Mouse (Mus musculus): ENCODE measurements around the gene Dntt. TPM values are rescaled to one million over a fixed set of nuclear protein-coding genes. Genes with fewer than 3 reads are reported as not detected.

Gene Dntt
- polyA plus RNA-seq (2014; fragmentation: Nextera tagmentation; extraction: Ambion mirVana): 0.16 TPM in 1 of 2 replicates, not detected in the other

DNA sequence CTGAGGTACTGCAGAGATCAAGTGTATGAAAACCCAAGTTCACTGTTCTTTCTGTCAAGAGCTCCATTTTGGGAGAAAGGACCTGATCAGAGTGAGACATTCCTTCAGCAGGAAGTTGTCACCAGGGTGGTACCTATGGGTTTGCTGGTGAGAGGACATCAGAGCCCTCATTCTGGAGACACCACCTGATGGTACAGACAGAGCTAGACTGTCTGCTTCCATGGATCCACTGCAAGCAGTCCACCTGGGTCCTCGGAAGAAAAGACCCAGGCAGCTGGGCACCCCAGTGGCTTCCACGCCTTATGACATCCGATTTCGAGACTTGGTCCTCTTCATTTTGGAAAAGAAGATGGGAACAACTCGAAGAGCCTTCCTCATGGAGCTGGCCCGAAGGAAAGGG is at the start of gene Dntt:
TSS of gene Dntt (plus strand) at position 57 of the 400 bp plus-strand sequence.
- H3K27me3 ChIP-seq (ENCODE audit: control insufficient read depth, insufficient read depth, low read length): no peaks in the 10 kb centered on the region
- no peak for ATAC-seq (ENCODE audit: insufficient number of reproducible peaks, insufficient read depth, low FRiP score, low read depth)
- no peak within 1 kb of the TSS for H3K4me3 ChIP-seq (ENCODE audit: control insufficient read depth in 1 of 2, insufficient read depth in 1 of 2, low read depth in 1 of 2, low read length in 2 of 2)
- peaks cover 0 to 2% of the 10 kb centered on the region in 2 experiments; a peak in 1 of 4 replicates for H3K4me1 ChIP-seq (ENCODE audit: control insufficient read depth in 2 of 2, insufficient read depth in 2 of 2, low read length in 2 of 2)
- H3K9ac ChIP-seq (ENCODE audit: low read length): no peak within 1 kb of the TSS
- no peak within 1 kb of the TSS for H3K4me2 ChIP-seq (ENCODE audit: low read length)
- no peak within 1 kb of the TSS for H3K27ac ChIP-seq (replicated peaks in 1 of 2; ENCODE audit: control insufficient read depth in 1 of 2, insufficient read depth in 1 of 2, low read depth in 2 of 2, low read length in 2 of 2)
- 84% methylated on average over 6 of the region's 6 CpGs for WGBS
- H3K36me3 ChIP-seq (ENCODE audit: control insufficient read depth, insufficient read depth, low read length): no peaks in the 10 kb centered on the region
- no peaks in the 10 kb centered on the region for H3K9me3 ChIP-seq (ENCODE audit: control insufficient read depth, low read length)

DNA sequence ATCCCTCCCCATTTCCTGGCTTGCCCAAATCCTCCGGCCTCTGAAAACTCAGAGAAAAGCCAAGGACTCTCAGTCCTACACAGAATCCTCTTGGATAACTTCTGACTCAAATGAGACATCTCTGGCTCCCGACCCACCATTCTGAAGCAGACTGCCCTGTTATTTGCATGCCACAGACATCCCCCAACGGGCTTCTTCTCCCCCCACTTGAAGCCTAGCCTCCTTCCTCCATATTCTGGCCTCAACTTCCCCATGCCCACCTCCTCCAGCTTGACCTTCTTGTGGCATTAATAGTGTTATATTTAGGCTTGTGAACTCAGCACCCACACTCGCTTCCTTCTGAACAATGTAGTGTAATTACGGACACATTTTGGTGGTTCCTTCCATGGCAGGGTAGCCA is 48.4 kb upstream of the Dntt start:
- H3K36me3 ChIP-seq (ENCODE audit: control insufficient read depth, insufficient read depth, low read length): no peaks in the 10 kb centered on the region
- no peak overlapping the region for H3K4me3 ChIP-seq (ENCODE audit: control insufficient read depth in 1 of 2, insufficient read depth in 1 of 2, low read depth in 1 of 2, low read length in 2 of 2)
- WGBS: 64% methylated on average over 5 of the region's 5 CpGs
- ATAC-seq (ENCODE audit: insufficient number of reproducible peaks, insufficient read depth, low FRiP score, low read depth): no peak
- no peaks in the 10 kb centered on the region for H3K27me3 ChIP-seq (ENCODE audit: control insufficient read depth, insufficient read depth, low read length)
- no peak overlapping the region for H3K4me2 ChIP-seq (ENCODE audit: low read length)
- no peak overlapping the region for H3K27ac ChIP-seq (replicated peaks in 1 of 2; ENCODE audit: control insufficient read depth in 1 of 2, insufficient read depth in 1 of 2, low read depth in 2 of 2, low read length in 2 of 2)
- H3K9me3 ChIP-seq (ENCODE audit: control insufficient read depth, low read length): no peaks in the 10 kb centered on the region
- H3K9ac ChIP-seq (ENCODE audit: low read length): no peak overlapping the region
- H3K4me1 ChIP-seq (ENCODE audit: control insufficient read depth in 2 of 2, insufficient read depth in 2 of 2, low read length in 2 of 2): no peaks in the 10 kb centered on the region

DNA sequence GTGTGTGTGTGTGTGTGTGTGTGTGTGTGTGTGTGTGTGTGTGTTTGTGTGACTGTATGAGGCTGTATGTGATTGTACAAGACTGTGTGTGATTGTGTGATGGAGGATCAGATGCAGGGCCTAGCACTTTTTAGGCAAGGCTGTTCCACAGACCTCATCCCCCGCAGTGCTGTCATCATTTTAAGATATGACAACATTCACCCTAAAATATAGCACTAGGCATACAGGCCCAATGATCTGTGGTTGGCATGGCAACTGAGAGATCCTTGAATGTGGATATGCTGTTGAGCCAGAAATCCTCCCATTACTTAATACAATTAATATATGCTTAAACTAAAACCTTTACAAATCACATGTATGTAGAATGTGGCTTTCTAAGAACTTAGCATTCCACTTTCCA is 44.5 kb upstream of the Dntt start:
- Histone ChIP-seq H3K36me3 (ENCODE audit: control insufficient read depth, insufficient read depth, low read length) (no peaks in the 10 kb centered on the region), H3K9me3 (ENCODE audit: control insufficient read depth, low read length) (no peaks in the 10 kb centered on the region), H3K27ac (replicated peaks in 1 of 2; ENCODE audit: control insufficient read depth in 1 of 2, insufficient read depth in 1 of 2, low read depth in 2 of 2, low read length in 2 of 2) (no peak overlapping the region), H3K4me3 (ENCODE audit: control insufficient read depth in 1 of 2, insufficient read depth in 1 of 2, low read depth in 1 of 2, low read length in 2 of 2) (no peak overlapping the region), H3K9ac (ENCODE audit: low read length) (no peak overlapping the region), H3K4me1 (ENCODE audit: control insufficient read depth in 2 of 2, insufficient read depth in 2 of 2, low read length in 2 of 2) (no peaks in the 10 kb centered on the region), H3K4me2 (ENCODE audit: low read length) (no peak overlapping the region), H3K27me3 (ENCODE audit: control insufficient read depth, insufficient read depth, low read length) (no peaks in the 10 kb centered on the region)
- 100% methylated on average over 1 of the region's 1 CpGs for WGBS
- ATAC-seq (ENCODE audit: insufficient number of reproducible peaks, insufficient read depth, low FRiP score, low read depth): no peak

DNA sequence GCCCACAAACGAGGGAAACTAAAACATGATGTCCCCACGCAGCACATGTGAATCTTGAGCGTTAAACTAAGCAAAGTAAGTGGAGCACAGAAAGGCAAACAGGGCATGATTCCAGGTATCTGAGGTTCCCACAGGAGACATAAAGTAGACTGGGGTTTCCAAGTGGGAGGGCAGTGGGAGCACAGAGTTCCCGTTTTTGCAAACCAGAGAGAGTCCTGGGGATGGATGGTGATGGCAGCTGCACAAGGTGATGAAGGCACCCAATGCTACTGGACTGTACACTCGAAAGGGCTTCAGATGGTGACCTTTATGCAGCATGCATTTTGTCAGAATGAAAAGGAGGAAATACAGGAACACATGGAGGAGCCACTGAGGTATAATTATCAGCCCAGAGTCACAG is 40.2 kb upstream of the Dntt start:
- H3K9me3 ChIP-seq (ENCODE audit: control insufficient read depth, low read length): no peaks in the 10 kb centered on the region
- H3K4me2 ChIP-seq (ENCODE audit: low read length): no peak overlapping the region
- no peak for ATAC-seq (ENCODE audit: insufficient number of reproducible peaks, insufficient read depth, low FRiP score, low read depth)
- H3K36me3 ChIP-seq (ENCODE audit: control insufficient read depth, insufficient read depth, low read length): no peaks in the 10 kb centered on the region
- H3K9ac ChIP-seq (ENCODE audit: low read length): no peak overlapping the region
- no peak overlapping the region for H3K27ac ChIP-seq (replicated peaks in 1 of 2; ENCODE audit: control insufficient read depth in 1 of 2, insufficient read depth in 1 of 2, low read depth in 2 of 2, low read length in 2 of 2)
- H3K4me1 ChIP-seq (ENCODE audit: control insufficient read depth in 2 of 2, insufficient read depth in 2 of 2, low read length in 2 of 2): no peaks in the 10 kb centered on the region
- WGBS: 66% methylated on average over 5 of the region's 5 CpGs
- no peak overlapping the region for H3K4me3 ChIP-seq (ENCODE audit: control insufficient read depth in 1 of 2, insufficient read depth in 1 of 2, low read depth in 1 of 2, low read length in 2 of 2)
- H3K27me3 ChIP-seq (ENCODE audit: control insufficient read depth, insufficient read depth, low read length): no peaks in the 10 kb centered on the region

DNA sequence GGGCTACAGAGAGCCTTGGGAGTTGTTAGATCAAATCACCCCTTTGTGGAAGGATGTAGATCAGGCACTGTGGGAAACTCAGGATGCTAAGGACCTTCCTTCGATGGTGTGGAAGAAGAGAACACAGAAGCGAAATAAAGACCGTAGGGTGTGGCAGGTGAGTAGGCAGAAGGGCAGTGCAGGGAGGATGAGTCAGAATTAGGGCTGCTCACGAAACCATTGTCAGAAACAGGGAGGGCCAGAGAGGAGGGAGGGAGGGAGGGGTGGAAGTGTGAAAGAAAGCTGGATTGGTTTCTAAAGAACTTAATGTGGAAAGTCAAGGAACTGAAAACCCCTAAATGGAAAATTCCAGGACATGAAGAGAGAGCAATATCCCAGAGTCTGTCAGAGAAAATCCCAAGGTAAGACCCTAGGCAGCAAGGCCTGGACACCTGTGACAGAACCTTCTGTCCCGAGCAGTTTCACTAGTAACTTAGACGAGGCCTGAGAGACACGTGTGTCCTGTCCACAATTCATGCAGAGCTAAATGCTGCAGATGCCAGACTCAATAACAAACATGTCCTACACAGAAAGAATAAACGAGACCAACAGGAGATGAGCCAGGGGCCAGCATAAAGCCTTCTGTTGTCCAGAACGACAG is 39.0 kb upstream of the Dntt start:
- no peak overlapping the region for H3K4me3 ChIP-seq (ENCODE audit: control insufficient read depth in 1 of 2, insufficient read depth in 1 of 2, low read depth in 1 of 2, low read length in 2 of 2)

DNA sequence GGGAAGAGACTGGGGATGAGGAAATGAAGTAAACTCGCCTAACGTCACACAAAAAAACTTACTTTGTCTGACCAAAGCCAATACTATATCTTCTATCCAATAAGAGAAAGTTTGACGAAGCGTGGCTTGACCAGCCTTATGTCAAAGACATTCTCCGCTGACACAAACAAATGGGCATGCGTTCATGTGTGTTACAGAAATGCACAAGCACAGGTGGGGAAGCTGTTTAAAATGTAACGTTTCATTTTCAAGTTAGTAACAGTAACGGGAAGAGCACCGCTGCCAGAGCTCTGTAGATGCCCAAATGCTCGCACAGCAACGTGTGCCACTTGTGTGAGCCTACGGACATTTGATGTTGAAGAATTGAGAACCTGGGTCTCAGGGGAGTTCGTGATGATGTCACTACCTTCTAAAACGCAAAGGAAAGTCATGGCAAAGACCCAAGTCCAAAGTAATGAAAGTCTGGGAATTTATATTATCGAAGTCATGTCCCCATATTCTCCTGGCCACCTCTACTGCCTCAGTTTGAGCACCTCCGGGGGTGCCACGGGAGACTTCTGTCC is 38.2 kb upstream of the Dntt start:
- H3K4me2 ChIP-seq (ENCODE audit: low read length): no peak overlapping the region
- H3K9ac ChIP-seq (ENCODE audit: low read length): no peak overlapping the region
- H3K4me3 ChIP-seq (ENCODE audit: control insufficient read depth in 1 of 2, insufficient read depth in 1 of 2, low read depth in 1 of 2, low read length in 2 of 2): no peak overlapping the region
- 85% methylated on average over 17 of the region's 17 CpGs for WGBS
- H3K4me1 ChIP-seq (ENCODE audit: control insufficient read depth in 2 of 2, insufficient read depth in 2 of 2, low read length in 2 of 2): no peaks in the 10 kb centered on the region
- ATAC-seq (ENCODE audit: insufficient number of reproducible peaks, insufficient read depth, low FRiP score, low read depth): no peak
- no peak overlapping the region for H3K27ac ChIP-seq (replicated peaks in 1 of 2; ENCODE audit: control insufficient read depth in 1 of 2, insufficient read depth in 1 of 2, low read depth in 2 of 2, low read length in 2 of 2)
- no peaks in the 10 kb centered on the region for H3K36me3 ChIP-seq (ENCODE audit: control insufficient read depth, insufficient read depth, low read length)
- H3K27me3 ChIP-seq (ENCODE audit: control insufficient read depth, insufficient read depth, low read length): no peaks in the 10 kb centered on the region
- H3K9me3 ChIP-seq (ENCODE audit: control insufficient read depth, low read length): no peaks in the 10 kb centered on the region

More for the DNA sequence above, 39.0 kb upstream of the Dntt start:
- Histone ChIP-seq H3K4me1 (ENCODE audit: control insufficient read depth in 2 of 2, insufficient read depth in 2 of 2, low read length in 2 of 2) (no peaks in the 10 kb centered on the region), H3K9me3 (ENCODE audit: control insufficient read depth, low read length) (no peaks in the 10 kb centered on the region), H3K36me3 (ENCODE audit: control insufficient read depth, insufficient read depth, low read length) (no peaks in the 10 kb centered on the region), H3K9ac (ENCODE audit: low read length) (no peak overlapping the region), H3K27ac (replicated peaks in 1 of 2; ENCODE audit: control insufficient read depth in 1 of 2, insufficient read depth in 1 of 2, low read depth in 2 of 2, low read length in 2 of 2) (no peak overlapping the region), H3K4me2 (ENCODE audit: low read length) (no peak overlapping the region), H3K27me3 (ENCODE audit: control insufficient read depth, insufficient read depth, low read length) (no peaks in the 10 kb centered on the region)
- no peak for ATAC-seq (ENCODE audit: insufficient number of reproducible peaks, insufficient read depth, low FRiP score, low read depth)
- 71% methylated on average over 9 of the region's 9 CpGs for WGBS

DNA sequence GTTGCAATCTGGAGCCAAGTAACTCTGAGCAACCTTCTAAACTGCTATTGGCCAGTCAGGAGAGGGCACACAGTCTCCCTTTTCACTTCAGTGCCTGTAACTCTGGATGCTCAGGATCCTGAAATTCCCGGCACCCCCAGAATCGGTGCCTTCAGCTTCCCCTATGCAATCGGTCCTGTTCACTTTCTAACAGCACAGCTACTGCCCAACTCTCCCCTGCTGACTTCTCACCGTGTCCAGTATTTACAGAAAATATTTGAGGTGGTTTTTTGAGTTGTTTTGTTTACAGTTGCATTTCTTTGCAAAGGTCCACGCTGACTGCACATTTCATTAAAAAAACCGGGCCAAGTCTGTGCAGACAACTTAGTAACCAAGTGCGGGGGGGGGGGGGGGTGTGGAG is 37.4 kb upstream of the Dntt start:
- Histone ChIP-seq H3K27ac (replicated peaks in 1 of 2; ENCODE audit: control insufficient read depth in 1 of 2, insufficient read depth in 1 of 2, low read depth in 2 of 2, low read length in 2 of 2) (no peak overlapping the region), H3K27me3 (ENCODE audit: control insufficient read depth, insufficient read depth, low read length) (no peaks in the 10 kb centered on the region), H3K4me2 (ENCODE audit: low read length) (no peak overlapping the region), H3K9me3 (ENCODE audit: control insufficient read depth, low read length) (no peaks in the 10 kb centered on the region), H3K36me3 (ENCODE audit: control insufficient read depth, insufficient read depth, low read length) (no peaks in the 10 kb centered on the region), H3K4me1 (ENCODE audit: control insufficient read depth in 2 of 2, insufficient read depth in 2 of 2, low read length in 2 of 2) (no peaks in the 10 kb centered on the region), H3K4me3 (ENCODE audit: control insufficient read depth in 1 of 2, insufficient read depth in 1 of 2, low read depth in 1 of 2, low read length in 2 of 2) (no peak overlapping the region), H3K9ac (ENCODE audit: low read length) (no peak overlapping the region)
- WGBS: 81% methylated on average over 7 of the region's 7 CpGs
- ATAC-seq (ENCODE audit: insufficient number of reproducible peaks, insufficient read depth, low FRiP score, low read depth): no peak

DNA sequence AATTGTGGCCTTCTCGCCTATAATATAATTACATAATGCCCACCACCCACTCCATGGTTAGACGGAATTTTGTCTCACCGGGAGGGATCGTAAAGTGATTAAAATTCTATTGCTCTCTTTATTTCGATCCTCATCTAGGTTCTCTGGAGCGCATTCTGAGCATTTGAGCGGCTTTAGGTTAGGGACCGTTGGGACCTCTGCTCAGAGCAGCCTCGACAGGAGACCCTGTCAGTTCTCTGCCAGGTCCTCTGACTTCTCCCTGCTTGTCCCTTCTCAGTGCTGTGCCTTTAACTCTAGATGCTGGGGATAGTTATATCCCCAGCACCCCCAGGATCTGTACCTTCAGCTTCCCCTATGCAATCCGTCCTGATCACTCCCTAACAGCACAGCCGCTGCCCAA is 37.0 kb upstream of the Dntt start:
- Histone ChIP-seq H3K9ac (ENCODE audit: low read length) (no peak overlapping the region), H3K36me3 (ENCODE audit: control insufficient read depth, insufficient read depth, low read length) (no peaks in the 10 kb centered on the region), H3K27me3 (ENCODE audit: control insufficient read depth, insufficient read depth, low read length) (no peaks in the 10 kb centered on the region), H3K4me1 (ENCODE audit: control insufficient read depth in 2 of 2, insufficient read depth in 2 of 2, low read length in 2 of 2) (no peaks in the 10 kb centered on the region), H3K4me3 (ENCODE audit: control insufficient read depth in 1 of 2, insufficient read depth in 1 of 2, low read depth in 1 of 2, low read length in 2 of 2) (no peak overlapping the region), H3K27ac (replicated peaks in 1 of 2; ENCODE audit: control insufficient read depth in 1 of 2, insufficient read depth in 1 of 2, low read depth in 2 of 2, low read length in 2 of 2) (no peak overlapping the region), H3K9me3 (ENCODE audit: control insufficient read depth, low read length) (no peaks in the 10 kb centered on the region), H3K4me2 (ENCODE audit: low read length) (no peak overlapping the region)
- 87% methylated on average over 11 of the region's 11 CpGs for WGBS
- no peak for ATAC-seq (ENCODE audit: insufficient number of reproducible peaks, insufficient read depth, low FRiP score, low read depth)

Measured in heart, embryonic 14.5 days (tissue).